Mouse (Mus musculus) MEL (cell line): ENCODE results near the gene Prcc.

Experiments
- CHD1 ChIP-seq: IDR thresholded peaks from 2 replicates; pipeline ENCODE4 v1.6.1; 2012; ENCODE audit warnings: low read depth, mild to moderate bottlenecking, inconsistent platforms, low read length, improper control_type of control experiment
- CTCF ChIP-seq, 3 experiments: IDR thresholded peaks in 2 of 3; conservative IDR thresholded peaks in 1 of 3; 2 replicates each; pipeline ENCODE4 v1.5.1; 2011 to 2012; ENCODE audit warnings: low read length in 3 of 3, low read depth in 2 of 3, mild to moderate bottlenecking in 2 of 3, improper control_type of control experiment in 1 of 3, inconsistent platforms in 1 of 3, mixed read lengths in 1 of 3, moderate library complexity in 1 of 3; ENCODE audit not compliant: control insufficient read depth in 1 of 3, insufficient read depth in 1 of 3, poor library complexity in 1 of 3, severe bottlenecking in 1 of 3
- EP300 ChIP-seq, 2 experiments: IDR thresholded peaks; 2 replicates each; pipeline ENCODE4 v1.6.1; 2011; ENCODE audit warnings: improper control_type of control experiment in 2 of 2, low read length in 2 of 2, low read depth in 1 of 2, mild to moderate bottlenecking in 1 of 2
- POLR2A ChIP-seq, 2 experiments: IDR thresholded peaks; 2 replicates each; pipeline ENCODE4 v1.6.1; 2011 to 2012; ENCODE audit warnings: low read length in 2 of 2, mild to moderate bottlenecking in 2 of 2, control low read depth in 1 of 2, improper control_type of control experiment in 1 of 2, low read depth in 1 of 2, moderate library complexity in 1 of 2; ENCODE audit not compliant: control insufficient read depth in 1 of 2, insufficient read depth in 1 of 2, poor library complexity in 1 of 2
- SMC3 ChIP-seq: IDR thresholded peaks from 2 replicates; pipeline ENCODE4 v1.6.1; 2011; ENCODE audit warnings: low read depth, low read length, improper control_type of control experiment
- USF2 ChIP-seq, 2 experiments: IDR thresholded peaks; 2 replicates each; pipeline ENCODE4 v1.6.1; 2011 to 2012; ENCODE audit warnings: improper control_type of control experiment in 2 of 2, low read length in 2 of 2, borderline replicate concordance in 1 of 2, inconsistent platforms in 1 of 2, low read depth in 1 of 2, mild to moderate bottlenecking in 1 of 2; ENCODE audit not compliant: insufficient read depth in 1 of 2
- ZMIZ1 ChIP-seq: IDR thresholded peaks from 2 replicates; pipeline ENCODE4 v1.6.1; 2012; ENCODE audit warnings: low read depth, mild to moderate bottlenecking, inconsistent platforms, low read length, improper control_type of control experiment, moderate library complexity

GRCm38 (mm10) chr3:87859813-87860212, 25.6 kb downstream of the Prcc start:
- TF ChIP-seq USF2 (IDR thresholded peaks at IDR 0.05; ENCODE audit: borderline replicate concordance in 1 of 2, insufficient read depth in 1 of 2, low read depth in 1 of 2, low read length in 2 of 2), result no peak
- TF ChIP-seq POLR2A (IDR thresholded peaks at IDR 0.05; ENCODE audit: control insufficient read depth in 1 of 2, insufficient read depth in 1 of 2, low read depth in 1 of 2, low read length in 2 of 2, poor library complexity in 1 of 2), result no peak
- TF ChIP-seq CTCF (IDR thresholded peaks at IDR 0.05 in 2 of 3, conservative IDR thresholded peaks at IDR 0.05 in 1 of 3; ENCODE audit: control insufficient read depth in 1 of 3, insufficient read depth in 1 of 3, low read depth in 2 of 3, low read length in 3 of 3, poor library complexity in 1 of 3, severe bottlenecking in 1 of 3), result peak; percentile 60 to 88 (median 82)
- no peak for TF ChIP-seq EP300 (IDR thresholded peaks at IDR 0.05; ENCODE audit: low read depth in 1 of 2, low read length in 2 of 2)
- peak; percentile 62 for TF ChIP-seq SMC3
- TF ChIP-seq ZMIZ1, result no peak
- no peak for TF ChIP-seq CHD1
